Mouse (Mus musculus) lung, adult 2 months (tissue): ENCODE data around the gene Kcnq2.

ENCODE experiments used
- CTCF ChIP-seq: fragments of 200-500 bp; IDR thresholded peaks from 2 replicates; pipeline ENCODE4 v1.5.1; 2011; ENCODE audit warnings: mild to moderate bottlenecking, low read length, control low read depth; ENCODE audit not compliant: insufficient read depth
- POLR2A ChIP-seq: fragments of 200-500 bp; IDR thresholded peaks from 2 replicates; pipeline ENCODE4 v1.6.1; 2011; ENCODE audit warnings: low read depth, mild to moderate bottlenecking, control low read depth, low read length, borderline replicate concordance; ENCODE audit errors: extremely low read depth

- no peak for TF ChIP-seq CTCF
- TF ChIP-seq POLR2A: no peak
These were observed 332 bp upstream of the Kcnq2 start for GRCm38 (mm10) chr2:181135446-181135818.
